Mouse (Mus musculus) frontal cortex, postnatal 14 days (tissue): Measurements from ENCODE around the gene Zmat5.
A peak's percentile ranks its signal among the peaks of the same experiment; 100 is the strongest.
"Not testable (repeated sequence)": the region's sequence is repeated elsewhere in the genome, so short reads cannot be mapped to it uniquely, and the experiment has no call there.

Experiments used
- DNase-seq, 2 experiments: peaks; one replicate each; pipeline ENCODE4 v3.0.0; 2022; ENCODE audit warnings: low spot score in 2 of 2

Zmat5 gene

GRCm38 (mm10) chr11:4690353-4690752 lies 14.1 kb upstream of the Zmat5 start:
- no peak for DNase-seq

DNA sequence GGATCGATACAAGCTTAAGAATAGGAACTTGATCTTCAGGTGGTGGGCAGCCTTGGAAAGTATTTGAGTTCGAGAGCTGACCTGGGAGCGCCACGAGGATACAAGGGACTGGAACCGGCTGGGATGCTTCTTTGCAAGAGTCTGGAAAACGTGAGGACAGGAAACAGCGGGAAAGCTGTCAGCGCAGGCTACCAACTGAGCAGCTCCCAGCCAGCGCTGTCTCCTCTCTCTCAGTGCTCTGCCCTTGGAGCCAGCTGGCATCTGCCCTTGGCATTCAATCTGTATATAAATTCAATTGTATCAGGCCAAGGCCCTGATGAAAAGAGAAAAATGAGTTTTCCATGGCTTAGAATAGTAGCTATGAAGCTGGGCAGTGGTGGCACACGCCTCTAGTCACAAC lies 13.3 kb upstream of the Zmat5 start:
- DNase-seq, result no peak

- no peak for DNase-seq
These were observed 12.3 kb upstream of the Zmat5 start for GRCm38 (mm10) chr11:4692162-4692561.

DNA sequence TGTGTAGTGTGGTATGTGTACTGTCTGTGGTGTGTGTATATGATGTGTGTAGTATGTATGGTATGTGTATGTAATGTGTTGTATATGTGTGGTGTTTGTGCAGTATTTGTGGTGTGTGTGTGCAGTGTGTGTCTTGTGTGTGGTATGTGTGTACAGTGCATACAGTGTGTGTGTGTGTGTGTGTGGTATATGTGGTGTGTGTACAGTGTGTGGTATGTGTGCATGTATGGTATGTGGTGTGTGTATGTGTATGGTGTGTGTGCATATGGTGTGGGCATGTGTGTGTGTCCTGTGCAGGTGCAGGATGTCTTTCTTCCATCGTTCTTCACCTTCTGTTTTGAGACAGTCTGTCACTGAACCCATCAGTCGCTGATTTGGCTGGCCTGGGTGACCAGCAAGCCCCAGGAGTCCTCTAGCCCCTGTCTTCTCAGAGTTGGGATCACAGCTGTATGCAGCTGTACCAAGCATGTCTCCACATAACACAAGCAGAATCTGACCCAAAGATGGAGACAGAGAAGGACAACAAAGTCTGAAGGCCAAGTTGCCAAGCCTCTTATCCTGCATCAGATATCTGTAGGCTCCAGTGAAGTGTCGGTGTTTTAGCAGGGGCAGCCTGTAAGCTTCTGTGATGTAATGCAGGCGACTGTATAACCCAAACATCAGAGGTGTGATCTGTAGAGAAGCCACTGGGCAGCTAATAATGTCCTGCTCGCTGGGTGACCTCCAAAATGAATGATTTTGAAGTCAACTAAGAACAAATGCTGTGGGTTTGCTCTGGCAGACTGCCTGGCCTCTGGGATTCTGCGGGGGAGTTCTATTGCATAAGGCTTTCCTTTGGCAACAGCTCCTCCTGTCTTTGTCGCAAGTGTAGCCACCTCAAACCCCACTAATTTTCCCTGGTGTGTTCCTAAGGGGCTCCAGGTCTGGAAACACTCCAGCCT lies 7.2 kb upstream of the Zmat5 start:
- peak; percentile 45 to 55 for DNase-seq

GRCm38 (mm10) chr11:4700726-4701125 lies 3.8 kb upstream of the Zmat5 start:
- no peak for DNase-seq

DNA sequence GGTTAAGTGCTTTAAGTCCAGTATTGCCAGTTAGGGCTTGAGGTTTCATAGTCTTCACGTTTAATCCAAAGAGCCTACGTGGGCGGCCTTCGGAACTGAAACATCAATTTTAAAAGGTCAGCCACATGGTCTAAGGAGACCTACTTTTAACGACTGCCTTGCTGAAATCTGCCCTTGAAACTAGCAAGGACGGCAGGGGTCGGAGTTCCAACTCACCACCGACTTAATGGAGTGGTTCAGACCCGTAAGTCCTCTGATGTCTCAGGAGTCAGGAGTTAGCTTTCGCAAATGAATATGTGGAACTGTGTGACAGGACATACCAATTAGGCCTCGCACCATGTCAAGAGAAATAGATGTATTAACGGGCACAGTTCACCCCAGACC lies 798 bp upstream of the Zmat5 start:
- DNase-seq, result no peak

GRCm38 (mm10) chr11:4705178-4705577 lies 700 bp downstream of the Zmat5 start:
- DNase-seq, result no peak

GRCm38 (mm10) chr11:4710188-4710587 lies 5.7 kb downstream of the Zmat5 start:
- DNase-seq, result not testable (repeated sequence)

DNA sequence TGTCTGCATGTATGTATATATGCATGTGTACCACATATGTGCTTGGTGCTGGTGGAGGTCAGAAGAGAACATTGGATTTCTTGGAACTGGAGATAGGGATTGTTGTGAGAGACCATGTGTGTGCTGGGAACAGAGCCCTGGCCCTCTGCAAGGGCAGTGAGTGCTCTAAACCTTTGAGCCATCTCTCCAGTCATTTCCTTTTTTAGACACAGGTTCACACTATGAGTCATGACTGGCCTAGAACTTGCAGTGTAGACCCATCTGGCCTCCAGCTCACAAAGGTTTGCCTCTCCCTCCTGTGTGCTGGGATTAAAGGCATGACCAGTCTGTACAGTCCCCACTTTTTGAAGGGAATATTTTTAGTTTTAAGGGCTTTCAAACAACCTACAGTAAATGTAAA lies 8.3 kb downstream of the Zmat5 start:
- no peak for DNase-seq

DNA sequence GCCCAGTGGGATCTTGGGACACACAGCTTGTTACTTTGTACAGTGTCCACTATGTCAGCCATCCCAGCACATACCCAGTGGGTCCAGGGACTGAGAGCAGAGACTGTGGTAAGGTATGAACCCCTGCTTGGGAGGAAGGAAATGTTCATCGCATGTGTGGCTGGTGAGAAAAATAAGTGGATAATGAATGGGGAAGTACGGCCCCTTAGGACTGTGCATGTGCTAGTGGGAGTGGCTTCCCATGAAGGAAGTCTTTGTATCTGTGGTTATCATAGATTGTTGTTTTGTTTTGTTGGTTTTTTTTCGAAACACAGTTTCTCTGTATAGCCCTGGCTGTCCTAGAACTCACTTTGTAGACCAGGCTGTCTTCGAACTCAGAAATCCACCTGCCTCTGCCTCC lies 10.2 kb downstream of the Zmat5 start:
- DNase-seq, result no peak

DNA sequence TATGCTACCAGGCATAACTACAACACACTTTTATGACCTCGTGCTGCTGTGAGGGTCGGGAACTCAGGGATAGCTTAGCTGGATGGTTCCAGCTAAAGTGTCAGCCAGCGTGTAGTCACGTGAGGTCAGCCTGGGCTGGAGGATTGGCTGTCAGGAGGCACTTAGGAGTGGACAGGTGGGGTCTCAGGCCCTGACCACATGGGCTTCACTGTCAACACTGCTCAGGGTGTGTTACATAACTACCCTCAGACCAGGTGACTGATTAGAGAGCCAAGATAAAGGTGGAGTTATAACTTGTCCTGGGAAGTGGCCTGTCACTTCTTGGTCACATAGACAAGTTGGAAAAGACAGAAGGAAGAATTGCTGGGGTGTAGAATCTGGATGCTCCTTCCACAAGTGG lies 11.1 kb downstream of the Zmat5 start:
- no peak for DNase-seq

DNA sequence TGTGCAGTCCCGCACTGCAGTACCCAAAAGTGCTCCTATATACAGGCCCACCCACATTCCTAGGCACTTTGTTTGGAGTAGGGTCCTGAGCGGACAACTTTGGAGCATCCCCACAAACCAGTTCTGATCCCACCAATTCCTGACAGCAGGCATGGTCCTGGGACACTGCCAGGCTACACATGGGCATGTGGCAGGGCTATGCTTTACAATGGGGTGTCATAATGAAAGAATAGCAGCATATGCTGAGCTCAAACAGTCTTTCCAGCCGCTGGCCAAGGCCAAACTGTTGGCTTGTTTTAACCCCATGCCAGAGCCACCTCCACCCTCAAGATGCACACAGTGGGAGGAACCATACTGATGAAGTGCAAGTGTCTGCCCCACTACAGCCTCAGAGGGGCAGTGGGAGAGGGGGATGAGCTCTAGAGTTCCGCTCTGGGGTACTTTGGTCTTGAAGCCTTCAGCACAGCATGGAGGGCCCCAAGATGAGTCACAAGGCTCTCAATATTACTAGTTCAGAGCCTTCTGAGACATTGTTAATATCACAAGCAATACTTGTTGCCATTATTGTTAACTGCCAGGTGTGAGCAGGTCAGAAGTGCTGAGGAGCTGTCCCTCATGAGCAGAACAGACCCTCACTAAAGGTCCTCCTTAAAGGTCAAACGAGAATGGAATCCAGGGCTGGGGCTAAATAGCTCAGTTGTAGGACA lies 12.2 kb downstream of the Zmat5 start:
- no peak for DNase-seq

DNA sequence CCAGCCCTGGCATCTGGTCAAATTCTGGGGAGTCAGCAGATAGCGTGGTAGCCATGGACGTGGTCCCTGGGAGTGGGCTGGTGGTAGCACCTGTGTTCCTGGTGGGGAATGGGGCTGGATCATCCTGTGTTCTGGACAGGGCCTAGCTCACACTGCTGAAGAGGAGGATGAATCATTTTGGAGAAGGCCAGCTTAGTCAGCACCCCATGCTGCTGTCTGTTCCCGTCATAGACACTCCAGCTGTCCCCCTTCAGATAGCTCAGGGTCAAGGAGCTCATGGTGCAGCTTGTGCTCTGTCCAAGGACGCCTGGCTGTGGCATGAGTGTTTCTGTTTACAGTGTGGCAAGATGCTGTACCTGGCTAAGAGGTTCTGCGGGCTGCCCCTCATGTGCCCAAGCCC lies 14.1 kb downstream of the Zmat5 start:
- no peak for DNase-seq

- DNase-seq, result no peak
These were observed 15.5 kb downstream of the Zmat5 start for GRCm38 (mm10) chr11:4719961-4720360.

DNA sequence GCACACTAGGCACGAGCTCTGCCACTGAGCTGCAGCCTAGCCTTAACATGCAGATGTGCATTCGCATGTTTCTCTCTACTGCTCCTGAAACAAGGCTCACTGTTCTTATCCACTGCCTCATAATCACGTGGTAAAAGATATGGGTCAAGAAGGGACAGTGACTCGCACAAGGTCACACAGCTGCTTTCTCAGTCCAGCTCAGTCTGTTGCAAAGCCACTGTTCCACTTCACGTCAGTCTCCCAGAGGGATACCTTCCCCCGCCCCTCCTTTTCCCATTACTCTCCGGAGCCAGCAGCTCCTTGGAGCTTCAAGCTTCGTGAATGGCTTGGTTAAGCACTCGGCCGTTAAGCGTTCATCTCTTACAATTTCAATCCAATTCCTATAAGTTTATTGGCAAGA lies 15.9 kb downstream of the Zmat5 start:
- no peak for DNase-seq

DNA sequence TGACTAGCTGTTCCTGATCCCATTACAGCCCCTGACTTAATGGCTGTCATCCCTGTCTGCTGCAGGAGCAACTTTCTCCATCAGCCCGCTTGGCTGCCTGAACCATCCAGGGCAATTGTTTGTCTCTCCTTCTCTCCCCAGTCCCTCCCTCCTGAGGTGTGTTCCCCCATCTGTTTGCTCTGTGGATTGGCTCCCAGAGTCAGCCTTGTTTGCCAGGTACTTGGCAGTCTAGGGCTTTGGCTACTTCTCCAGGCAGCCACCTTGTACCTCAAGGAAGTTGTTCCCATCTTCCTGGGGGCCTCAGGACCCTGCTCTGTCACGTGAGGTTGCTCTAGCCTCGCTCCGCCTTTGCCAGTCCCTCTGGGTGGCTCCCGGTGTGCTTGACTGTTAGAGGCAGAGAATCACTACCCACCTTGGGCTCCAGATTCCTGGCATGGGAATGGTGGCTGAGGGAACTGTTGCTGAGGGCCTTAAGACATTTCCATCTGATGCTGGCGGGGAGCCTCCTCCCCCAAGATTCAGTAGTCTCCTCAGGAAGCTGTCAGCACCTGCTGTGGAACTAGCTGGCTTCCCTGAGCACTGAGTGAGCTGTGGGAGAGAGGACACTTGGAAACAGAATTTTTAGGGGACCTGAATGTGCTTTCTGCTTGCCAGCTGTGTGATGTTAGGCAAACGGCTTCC lies 16.6 kb downstream of the Zmat5 start:
- no peak for DNase-seq

DNA sequence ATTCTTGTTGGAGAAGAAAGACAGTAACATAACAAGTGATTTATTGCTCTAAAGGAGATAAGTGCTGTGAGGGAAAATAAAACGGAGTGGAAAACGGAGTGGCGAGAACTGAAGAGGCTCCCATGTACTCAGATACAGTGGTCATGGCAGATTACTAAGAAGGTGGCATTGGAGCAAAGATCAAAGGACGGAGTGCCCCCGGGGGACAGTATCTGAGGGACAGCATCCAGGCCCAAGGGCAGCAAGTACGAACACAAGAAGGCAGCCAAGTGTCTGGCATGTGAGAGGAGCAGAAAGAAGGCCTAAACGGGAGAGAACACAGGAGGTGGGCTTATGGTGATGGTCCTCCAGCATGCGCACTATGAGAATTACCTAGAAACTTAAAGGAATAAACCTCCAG lies 17.2 kb downstream of the Zmat5 start:
- no peak for DNase-seq

GRCm38 (mm10) chr11:4729603-4730002 lies 25.1 kb downstream of the Zmat5 start:
- no peak for DNase-seq

DNA sequence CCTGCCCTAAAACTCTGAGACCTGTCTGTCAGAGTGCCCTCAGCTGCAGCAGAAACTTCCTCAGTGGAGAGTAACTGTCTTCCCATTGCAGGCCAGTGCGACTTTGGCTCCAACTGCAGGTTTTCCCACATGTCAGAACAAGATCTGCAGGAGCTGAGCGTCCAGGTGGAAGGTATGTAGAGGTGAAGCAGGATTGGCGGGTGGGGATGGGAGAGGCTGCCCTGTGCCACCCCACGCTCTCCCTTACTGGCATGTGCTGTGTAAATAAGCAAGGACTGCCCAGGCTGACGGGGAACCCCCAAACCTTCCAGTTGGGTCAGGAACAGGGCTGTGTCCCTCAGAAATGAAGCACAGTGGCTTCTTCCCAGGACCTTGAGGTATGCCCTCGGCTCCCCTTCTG lies 25.6 kb downstream of the Zmat5 start:
- DNase-seq, result no peak

GRCm38 (mm10) chr11:4730913-4731312 lies 26.4 kb downstream of the Zmat5 start:
- DNase-seq, result no peak

GRCm38 (mm10) chr11:4731781-4732180 lies 27.3 kb downstream of the Zmat5 start:
- no peak for DNase-seq

DNA sequence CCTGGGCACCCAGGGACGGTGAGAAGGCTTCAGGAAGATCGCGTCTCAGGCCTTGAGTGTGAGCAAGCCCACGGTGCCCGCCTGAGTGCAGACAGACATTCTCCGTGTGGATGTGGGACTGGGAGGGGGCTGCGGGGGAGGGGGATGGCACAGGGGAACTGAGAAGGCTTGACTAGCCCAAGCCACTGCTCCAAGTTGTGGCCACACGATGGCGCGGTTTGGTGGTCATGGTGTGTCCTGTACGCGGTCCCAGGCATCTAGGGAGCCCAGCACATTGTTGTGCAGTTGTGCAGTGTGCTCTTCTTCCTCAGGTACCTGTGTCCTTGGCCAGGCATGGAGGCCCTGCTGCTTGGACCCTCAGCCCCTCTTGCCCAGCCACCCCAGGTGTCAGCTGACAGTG lies 29.7 kb downstream of the Zmat5 start:
- no peak for DNase-seq

DNA sequence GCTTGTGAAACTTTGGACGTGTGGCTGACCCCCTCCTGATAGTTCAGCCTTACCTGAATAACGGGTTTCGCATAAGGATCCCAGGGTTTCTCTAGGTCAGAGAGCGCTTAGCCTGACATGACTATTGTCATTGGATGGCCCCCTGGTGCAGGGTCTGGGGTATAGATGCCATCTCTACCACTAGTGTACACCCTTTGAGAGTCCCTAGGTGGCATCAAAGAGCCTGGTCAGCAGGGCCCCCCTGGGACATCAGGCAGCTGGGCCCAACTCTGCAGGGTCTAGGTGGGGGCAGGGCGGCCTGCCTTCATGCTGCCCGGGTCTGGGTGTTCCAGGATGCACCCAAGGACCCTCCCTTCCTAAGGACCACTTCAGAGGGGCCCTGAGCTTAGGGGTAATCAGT lies 31.9 kb downstream of the Zmat5 start:
- DNase-seq, result no peak
